Mouse (Mus musculus): ENCODE results near the gene Usp38.
"Not testable (repeated sequence)": the region's sequence is repeated elsewhere in the genome, so short reads cannot be mapped to it uniquely, and the experiment has no call there.

Gene Usp38

DNA sequence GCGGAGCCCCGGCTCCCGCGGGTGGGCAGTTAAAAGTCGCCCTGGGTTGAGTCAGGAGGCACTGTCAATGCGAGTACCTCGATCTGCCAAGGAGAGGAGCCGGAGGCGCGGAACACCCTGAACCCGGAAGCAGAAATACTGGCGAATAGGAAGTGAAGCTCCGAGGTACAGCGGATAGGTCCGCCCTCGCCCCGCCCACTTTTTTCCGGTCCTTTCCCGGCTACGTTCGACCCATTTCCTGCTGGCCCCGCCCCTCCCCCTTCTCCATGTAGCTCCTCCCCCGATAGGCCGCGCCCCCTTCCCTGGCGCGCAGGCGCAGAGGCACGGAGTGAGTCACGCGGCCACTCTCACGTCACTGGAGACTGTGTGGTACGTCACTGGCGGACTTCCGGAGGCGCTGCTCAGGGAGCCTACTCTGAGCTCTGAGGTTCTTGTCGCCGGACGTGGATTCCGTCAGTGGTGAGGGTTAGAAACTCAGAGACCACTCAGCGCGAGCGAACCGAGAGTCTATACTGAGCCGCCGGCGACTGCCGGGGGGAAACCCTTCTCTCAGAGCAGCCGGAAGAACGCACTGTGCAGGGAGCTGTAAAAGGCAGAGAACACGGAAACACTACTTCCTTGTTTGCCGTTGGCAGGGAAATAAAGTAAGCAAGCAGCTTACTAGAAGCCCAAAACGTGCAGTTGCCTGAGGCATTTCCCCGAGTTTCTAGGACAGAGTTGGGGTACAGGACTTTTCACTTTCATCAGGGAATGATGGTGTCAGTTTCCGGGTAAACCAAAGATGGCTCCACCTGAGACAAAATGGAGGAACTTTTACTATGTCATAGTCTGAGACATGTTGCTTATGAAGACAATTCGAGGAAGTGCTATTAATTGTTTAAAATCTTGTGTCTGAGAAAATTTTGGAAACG is at the start of gene Usp38:
Gene Usp38, minus strand, starts transcription at position 140 of the 911 bp plus-strand sequence.
- DNase-seq, result peak; percentile 99

DNA sequence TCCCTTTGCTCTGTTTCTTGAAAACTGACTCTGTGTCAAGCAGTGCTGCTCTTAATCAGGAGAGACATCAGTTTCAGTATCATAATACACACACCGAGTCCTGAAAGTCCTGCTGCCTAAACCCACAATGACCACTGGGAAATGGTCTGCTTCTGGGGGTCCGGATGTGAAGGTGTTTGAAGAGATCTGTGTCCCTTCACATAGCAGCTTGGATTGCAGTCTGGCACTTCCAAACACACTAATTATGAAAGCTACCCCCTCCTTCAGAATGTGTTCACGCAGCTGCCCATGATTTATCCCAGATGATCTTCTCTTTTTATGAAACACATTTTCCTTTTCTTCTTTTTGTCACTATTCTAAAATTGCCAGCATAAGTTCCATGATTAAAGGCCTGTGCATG is 47.8 kb upstream of the Usp38 start:
- no peak for DNase-seq

DNA sequence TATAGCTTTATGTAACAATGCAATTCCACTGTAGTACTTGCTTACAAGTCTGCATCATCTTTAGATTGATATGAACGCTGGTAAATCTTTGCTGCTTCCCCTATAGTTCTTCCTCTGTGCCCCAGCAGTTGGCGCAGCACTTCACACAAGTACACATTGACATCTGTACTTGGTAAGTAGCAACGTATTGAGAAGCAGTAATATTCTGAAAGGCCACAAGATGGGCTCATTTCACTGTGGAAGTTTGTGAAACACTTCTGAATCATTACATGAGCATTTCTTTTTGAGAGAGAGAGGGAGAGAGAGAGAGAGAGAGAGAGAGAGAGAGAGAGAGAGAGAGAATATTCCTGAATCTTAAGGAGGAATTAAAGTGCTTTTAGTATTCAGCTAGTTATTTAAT is 47.2 kb upstream of the Usp38 start:
- DNase-seq, result peak; percentile 66

DNA sequence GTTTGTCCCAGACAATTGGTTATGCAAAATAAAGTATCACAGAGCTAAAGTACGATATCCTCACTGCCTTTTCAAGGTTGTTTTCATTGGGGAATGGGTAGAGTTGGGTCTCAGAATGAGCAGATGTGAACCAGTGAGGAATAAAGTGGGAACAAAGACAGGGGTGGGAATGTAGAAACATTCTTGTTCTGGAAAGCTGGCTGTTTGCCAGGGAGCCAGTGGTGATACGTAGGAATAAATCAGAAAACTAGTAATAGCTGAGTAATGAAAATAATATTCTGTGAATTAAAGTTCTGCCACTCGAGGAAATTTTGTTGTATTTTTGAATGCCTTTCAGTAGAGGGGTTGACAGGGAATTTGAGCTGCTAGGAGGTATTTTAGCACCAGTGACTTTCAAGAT is 29.5 kb upstream of the Usp38 start:
- no peak for DNase-seq

DNA sequence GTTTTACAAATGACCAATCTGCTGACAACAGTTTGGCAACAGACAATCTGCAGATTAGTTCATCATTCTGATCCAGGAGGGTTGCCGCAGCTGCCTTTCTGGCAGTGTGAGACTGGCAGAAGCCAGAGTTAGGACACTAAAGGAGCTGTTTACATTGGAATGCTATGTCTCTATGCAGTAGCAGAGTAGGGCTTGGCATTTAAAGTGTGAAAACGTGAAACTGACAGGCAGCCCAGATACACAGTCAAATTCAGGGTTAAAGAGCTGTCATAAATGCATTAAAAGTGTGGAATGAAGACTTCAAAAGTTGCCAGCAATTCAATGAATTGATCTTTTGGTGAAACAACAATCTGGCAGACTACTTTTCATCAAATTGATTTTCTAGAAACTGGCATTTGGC is 13.3 kb upstream of the Usp38 start:
- DNase-seq, result no peak

DNA sequence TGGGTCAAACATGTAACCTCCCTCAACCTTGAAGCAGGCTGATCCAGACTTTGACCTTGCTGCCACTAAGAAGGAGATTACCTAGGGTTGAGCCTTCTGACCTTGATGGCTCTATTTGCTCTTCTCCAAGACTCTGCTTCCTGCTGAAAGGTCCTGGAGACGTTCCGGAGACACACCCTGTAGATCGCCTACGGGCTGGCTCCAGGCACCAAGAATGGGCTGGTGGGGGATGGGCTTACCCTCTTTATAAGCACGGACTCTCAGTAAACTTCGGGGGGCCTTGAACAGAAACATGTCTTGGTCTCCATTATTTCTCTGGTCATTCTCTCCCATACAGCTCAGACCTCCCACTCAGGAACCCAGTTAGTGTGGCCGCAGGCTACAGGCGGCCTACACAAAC is 2.8 kb upstream of the Usp38 start:
- DNase-seq, result not testable (repeated sequence)

DNA sequence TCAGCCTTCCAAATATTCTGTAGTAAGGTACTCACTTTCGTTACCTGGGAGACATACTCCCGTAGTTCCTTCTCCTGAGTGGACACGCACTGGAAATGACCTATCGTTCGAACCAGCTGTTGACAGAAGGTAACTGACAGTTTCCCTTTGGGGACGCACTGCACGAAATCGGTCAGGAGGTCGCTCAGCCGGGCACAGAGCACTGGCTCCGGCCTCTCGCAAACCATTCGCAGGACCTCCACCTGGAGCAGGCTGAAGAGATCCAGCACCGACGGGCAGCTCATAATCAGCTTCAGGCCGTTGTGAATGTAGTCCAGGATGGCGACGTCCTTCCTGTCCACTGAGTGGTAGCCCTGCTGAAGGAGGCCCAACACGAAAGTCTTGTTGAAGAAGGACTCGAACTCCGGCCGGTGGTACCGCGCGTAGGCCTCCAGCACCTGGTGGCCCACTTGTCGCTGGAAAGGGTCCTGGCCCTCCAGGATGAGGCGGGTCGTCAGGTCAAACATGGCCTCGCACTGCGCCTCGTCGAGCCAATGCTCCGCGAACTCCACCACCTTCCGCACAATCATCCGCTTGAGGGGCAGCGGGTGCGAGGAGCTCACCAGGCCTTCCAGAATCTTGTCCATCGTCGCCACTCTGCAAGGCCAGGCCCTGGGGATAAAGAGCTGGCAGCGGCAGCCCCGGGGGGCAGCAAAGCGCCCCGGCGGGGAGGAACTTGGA is 757 bp downstream of the Usp38 start:
- DNase-seq, result no peak

DNA sequence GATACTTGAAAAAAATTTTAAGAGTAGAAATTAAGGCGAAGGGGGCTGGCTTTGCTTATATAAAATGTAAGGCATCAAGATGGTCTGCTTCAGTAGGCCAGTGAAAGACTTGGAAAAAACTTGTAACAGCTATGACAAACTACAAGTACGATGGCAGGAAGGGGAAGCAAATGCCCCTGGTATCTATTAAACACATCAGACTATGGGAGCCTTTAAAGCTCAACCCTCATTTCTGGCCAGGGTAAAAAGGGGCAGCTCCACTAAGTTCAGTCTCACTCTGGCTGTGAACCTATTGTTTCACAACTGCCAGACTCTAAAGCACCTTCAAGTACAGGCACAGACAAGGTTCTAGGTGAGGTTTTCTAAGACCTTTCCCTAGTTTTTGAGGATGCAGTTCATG is 2.0 kb downstream of the Usp38 start:
- no peak for DNase-seq

DNA sequence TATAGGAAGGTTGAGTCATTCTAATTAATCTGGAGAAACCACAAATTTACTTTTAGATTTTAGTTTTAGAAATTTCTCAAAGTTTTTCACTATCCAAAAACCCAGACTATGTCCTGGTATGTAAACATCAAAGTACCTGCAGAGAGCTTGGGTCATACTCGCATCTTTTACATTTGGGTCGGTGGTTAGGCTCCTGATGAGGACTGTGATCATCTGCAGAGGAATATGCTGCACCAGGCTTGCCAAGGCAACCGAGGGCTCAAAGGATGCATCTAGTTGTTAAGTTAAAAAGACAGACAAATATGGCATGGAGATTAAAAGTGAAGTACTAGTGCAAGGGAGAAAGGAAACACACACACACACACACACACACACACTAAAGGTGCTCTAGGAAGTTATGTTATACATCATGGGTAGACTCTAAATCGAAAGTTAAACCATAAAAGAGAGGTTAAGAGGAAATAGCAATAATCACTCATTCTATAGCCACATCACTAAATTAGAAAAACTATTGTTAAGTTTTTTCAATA is 2.6 kb downstream of the Usp38 start:
- DNase-seq, result no peak

DNA sequence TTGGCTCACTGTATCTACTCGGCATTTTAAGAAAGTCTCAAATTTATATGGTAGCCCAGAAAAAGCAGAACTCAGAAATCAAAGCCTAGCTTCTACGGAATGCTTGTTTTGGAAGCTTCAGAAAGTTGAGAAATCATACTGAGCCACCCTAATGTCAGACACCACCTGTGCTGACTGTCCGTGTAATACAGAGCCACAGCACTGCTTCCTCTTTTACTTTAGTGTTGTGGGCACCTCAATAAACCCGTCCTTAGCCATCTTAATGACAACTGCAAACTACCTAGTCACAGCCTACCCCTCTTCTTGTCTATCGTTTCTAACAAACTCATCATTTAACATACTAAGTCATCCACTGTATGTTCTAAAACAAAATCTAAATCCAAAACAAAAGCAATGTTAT is 4.3 kb downstream of the Usp38 start:
- no peak for DNase-seq

DNA sequence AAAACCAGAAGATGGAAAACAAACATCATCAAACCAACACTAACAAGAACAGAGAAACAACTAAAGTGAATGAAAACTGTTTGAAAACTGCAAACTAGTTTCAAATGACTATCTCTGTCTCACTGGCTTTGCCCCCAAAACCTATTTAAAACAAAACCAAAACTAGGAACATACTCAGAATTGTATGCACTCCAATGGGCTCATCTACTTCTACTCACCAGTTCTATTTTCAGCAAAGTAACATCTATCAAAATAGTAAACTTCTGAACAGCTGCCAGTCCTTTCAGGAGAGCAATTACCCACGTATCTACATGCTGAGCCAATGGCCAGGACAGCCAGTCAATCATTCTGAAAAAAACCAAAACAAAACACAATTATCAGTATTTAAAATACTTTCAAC is 9.6 kb downstream of the Usp38 start:
- no peak for DNase-seq

DNA sequence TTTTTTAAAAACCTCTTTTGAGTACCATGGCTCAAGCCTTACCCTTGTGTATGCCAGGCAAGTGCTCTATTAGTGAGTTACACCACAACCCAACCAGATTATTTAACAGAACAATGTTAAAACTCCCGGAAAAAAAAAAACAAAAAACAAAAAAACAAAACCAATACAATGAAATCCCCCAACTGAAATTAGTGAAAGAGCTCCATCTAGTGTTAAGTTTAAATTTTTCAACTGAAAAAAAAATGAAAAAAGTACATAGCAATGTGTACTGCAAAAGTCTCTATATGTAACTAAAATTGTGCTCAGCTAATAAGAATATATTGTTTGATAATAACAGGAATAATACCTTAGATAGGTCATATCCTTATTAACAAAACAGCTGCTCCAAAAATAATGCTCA is 18.1 kb downstream of the Usp38 start:
- DNase-seq, result peak; percentile 41

DNA sequence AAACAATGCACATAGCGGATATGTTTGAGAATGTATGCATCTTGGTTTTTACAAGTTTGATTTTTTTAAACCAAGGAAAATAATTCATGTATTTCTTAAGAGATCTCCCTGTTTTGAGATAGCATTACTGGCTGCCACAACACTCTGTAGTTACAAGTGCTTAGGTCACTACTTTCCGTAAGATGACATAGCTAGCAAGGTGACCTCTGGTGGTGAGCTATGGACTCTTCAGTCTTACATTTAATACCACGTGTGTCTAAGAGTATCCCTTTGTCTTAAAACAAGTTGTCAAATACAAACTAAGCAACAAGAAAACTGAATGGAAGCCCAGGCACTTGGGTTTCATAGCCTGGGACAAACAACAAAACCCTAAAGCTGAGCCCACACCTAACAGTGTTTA is 22.8 kb downstream of the Usp38 start:
- peak; percentile 61 for DNase-seq

DNA sequence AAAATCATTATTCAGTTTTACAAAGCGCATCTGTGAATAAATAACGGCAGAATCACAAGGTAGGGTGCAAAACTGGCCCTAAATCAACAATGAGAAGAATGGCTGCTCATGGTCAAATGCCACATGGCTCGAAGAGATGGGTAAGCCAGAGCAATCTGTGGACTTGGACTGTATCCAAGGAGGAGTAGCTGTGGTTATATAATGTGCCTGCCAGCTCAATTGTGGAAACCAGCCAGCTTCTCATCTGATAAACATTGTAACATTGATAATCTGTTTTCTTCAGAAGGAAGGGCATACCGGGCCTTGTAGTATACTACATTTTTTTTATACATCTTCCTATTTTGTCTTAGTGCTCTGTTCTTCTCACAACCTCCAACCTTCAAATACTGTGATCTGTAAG is 31.9 kb downstream of the Usp38 start:
- DNase-seq, result no peak

DNA sequence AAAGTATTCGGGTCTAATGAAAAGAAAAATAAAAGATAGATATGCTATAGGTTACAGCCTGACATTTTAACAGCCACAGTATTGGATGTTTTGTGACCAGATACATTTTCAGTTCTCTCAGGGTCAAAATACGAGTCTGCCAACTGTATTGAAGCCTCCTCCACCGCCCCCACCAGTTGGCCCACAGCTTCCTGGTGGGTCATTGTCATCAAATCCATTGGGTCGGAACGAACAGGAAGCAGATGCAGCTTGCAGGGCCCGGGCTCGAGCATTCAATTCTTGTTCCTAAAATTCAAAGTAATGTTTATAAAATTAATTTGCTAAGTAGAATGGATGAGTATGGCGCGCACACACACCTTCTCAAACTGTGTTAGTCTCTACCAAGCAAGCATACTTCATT is 33.0 kb downstream of the Usp38 start:
- no peak for DNase-seq

DNA sequence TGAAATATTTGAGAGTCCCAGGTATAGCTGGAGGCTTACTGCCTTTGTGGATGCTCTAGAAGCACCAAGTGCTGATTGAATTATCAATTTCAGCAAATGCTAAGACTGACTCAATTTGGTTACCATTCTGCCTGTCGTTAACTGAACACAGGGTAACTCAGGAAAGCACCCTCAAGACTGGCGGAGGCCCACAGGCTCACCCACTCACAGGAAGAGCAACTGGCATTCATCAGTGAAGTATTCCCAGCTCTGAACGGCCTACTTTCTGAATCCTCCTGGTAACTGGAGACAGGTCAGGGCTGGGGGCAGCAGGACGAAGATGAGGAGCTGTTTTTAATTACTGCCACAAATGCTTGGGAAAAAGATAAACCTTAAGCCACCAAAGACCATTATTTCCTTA is 34.7 kb downstream of the Usp38 start:
- no peak for DNase-seq

DNA sequence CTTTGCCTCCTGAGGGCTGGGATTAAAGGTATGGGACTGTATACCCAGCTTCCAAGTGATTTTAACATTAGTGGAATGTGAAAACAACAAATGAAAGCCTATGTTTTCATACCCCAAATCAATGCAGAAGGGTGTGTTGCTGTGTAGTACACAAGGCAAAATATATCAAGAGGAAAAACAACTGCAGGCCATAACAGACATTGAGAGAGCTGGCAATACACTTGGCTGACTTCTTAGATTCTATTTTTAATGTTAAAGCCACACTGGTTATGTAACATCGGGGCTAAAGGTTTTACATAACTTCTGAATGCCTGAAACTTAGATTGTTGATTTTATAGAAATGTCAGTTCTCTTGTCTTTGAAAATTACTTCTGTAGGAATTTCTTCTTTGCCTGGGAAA is 37.5 kb downstream of the Usp38 start:
- DNase-seq, result no peak

DNA sequence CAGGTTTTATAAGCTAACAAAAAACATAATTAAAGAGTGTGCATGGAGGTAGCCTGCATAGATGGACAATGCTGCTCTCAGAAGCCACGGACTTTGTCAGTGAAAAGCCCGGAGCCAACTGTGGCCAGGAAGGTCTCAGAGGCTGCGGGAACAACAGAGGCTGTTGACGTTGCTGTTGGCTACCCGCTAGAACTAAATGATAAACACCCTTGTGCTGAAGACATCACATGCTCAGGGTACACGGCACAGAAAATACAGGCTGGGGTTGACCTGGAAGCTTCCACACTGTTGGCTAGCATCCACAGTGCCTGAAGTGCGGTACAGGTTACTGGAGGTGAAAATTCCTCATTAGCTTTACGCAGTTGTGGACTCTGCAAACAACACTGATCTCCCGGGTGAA is 43.6 kb downstream of the Usp38 start:
- no peak for DNase-seq

DNA sequence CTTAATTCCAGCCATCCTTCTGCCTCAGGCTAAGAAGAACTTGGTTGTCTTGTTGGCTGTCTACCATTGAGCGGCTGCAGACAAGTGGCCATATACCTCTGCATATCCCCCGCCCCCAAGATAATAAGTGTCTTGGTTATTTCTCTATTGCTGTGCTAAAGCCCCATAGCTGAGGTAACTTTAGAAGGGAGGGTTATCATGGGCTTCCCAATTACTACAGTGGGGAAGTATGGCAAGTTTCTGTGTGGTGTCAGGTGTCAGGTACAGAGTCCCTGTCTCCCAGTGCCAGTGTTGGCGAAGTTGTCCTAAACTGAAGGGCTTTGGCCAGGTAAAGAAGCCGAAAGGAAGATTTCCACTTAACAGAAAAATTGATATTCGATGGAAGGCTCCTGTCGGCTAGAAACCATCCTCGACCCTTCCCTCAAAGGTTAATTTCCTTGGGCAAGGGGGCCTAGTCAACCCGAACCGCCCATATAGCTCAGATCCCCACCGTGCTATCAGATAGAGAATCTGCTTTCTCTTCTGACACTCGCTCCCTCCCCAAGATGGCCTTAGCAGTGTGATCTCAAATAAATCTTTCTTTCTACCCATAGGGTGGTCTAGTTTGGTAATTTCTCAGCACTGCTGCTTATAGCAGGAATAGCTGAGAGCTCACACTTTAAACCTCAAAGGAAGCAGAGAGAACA is 44.6 kb downstream of the Usp38 start:
- DNase-seq, result no peak

DNA sequence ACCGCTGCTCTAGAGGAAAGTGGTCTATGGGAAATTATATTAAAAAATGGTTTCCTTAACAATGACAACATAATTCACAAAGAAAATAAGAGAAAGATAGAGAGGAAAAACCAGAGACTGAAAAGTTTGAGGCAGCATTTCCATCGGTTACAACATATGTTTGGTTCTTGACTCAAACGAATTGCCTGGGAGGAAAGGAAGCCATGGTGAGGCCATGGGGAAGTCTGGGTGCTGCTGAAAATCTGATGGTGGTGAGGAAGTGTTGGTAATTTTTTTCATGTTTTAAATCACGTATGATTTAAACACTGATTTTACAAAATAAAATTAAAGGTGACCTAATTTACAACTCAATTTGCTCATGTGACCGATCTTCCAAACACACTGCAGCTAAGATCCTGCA is 45.3 kb downstream of the Usp38 start:
- DNase-seq, result no peak

DNA sequence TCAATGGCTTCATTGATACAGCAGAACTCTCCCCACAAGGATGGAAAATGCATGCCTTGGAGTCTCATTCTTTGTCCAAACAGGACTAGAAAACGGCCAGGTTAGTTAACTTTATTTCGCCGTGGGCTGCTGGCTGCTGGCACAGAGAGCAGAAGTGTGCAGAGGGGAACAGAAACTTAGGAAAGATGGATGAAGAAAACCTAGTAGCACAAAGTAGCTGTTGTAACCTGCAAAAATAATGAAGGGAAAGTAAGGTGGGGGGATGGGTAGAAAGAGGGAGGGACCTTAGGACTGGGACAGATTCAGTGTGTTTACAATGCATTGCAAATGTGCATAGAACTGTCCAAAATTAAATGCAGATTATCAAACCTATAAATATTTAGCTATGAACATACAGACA is 51.6 kb downstream of the Usp38 start:
- DNase-seq, result no peak

DNA sequence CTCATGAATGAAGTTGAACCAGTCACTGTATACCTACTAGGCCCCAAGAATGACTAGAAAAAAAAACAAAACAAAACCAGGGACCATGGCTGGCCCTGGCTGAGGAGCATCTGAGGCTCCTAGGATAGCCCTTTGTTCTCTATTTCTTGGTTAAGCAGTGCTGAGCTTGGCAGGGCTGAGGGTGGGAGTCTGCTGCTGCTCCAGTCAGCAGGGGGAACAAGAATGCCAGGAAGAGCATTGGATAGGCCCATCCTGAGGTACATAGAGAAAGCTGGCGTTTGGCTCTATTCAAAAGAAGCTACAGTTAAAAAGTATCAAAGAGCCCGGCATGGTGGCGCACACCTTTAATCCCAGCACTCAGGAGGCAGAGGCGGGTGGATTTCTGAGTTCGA is 52.1 kb downstream of the Usp38 start:
- no peak for DNase-seq

DNA sequence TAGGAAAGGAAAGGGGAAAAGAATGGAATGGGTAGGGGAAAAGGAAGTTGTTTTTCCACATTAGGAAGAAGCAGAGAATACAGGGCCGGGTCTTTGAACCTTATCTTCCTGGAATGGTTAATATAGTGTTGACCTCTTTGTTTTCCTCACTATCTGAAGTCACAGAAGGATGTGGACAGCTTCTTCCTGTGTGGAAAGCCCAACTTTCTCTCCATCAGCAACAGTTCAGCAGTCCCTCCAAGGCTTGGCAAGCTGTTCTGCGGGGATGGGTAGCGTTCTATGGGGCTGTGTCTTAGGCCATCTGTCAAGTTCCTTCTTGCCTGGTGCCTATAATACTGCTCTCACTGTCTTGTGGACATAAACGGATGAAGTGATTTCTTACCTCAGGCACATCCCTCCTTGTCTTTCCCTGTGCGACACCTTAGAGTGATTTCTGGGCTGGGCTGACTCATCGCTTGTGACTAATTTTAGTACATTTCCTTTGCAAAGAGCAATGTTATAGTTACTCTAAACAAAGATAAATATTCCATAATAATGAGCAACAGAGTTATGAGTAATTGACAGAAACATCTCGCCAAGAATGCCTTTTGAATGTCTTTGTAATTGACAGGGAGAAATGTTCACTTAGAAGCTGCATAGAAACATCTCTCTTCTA is 52.7 kb downstream of the Usp38 start:
- no peak for DNase-seq
